Mouse (Mus musculus) frontal cortex, postnatal 25 days (tissue): ENCODE measurements around the gene Adcy6.

Source experiments
- DNase-seq, 2 experiments: peaks; one replicate each; pipeline ENCODE4 v3.0.0; 2022; ENCODE audit warnings: low spot score in 2 of 2

Gene Adcy6

DNA sequence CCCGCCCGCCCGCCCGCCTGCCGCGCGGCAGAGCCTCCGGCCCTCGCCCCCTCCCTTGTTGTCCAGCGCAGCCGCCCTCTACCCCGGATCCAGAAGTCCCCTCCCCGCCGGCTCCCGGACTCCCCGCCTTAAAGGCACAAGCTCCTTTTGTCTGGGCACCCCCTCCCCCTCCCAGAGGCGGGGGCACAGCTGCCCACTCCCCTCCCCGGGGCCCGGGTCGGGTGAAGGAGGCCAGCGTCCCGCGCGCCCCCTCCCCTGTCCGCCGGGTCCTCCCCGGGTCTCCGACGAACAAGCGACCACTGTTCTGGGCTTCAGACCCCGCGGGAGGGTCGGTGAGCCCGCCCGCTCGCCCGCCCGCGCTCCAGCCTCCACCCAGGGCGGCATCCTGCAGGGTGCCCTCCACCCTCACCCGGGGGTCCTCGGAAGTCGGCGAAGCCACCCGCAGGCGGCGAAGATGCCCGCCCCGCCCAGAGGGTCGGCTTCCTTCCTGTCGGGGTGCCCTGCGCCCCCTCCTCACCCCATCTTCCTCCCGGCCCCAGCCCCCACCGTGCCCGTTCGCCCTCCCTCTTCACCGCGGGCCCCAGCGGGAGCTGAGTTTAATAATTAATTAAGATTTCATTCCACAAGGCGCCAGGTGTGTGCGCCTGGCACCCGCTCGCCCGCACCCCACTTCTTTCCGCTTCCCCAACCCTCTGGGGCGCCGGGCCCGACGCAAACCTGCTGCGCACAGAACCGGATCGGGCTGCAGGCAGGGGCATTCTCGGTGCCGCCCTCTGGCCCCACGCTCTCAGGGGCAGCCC, at the start of gene Adcy6:
TSS of gene Adcy6 (minus strand) at position 746 of the 800 bp plus-strand sequence.
- DNase-seq, result peak; percentile 46 to 51

DNA sequence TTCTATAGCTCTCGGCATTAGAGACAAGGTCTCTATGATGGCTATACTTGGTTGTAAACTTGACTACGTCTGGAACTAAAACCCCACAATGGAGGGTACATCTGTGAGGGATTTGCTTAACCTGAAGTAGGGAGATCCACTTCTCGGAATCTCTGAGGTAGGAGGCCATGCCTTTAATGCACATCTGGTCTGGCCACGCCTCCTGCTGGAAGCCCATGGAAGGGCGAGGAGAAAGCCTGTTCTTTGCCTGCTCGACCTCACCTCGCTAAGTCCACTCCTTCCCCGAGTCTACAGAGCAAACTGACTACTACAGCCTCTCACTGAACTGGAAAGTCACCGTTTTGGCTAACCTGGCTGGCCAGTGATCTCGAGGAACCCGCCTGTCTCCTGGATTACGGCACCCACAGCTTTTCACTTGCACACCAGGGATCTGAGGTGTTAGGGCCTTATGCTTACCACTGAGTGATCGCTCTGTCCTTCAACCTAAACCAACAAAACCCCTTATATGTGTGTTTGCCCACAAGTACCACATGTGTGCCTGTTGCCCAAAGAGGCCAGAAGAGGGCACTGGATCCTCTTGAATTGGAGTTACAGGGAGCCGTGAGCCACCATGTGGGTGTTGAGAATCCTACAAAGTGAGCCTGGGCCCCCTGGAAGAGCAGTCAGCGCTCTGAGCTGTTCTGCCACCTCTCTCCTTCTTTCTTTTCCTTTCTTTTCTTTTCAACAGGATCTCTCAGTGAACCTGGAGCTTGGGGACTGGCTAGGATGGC, 47.3 kb upstream of the Adcy6 start:
- no peak for DNase-seq

DNA sequence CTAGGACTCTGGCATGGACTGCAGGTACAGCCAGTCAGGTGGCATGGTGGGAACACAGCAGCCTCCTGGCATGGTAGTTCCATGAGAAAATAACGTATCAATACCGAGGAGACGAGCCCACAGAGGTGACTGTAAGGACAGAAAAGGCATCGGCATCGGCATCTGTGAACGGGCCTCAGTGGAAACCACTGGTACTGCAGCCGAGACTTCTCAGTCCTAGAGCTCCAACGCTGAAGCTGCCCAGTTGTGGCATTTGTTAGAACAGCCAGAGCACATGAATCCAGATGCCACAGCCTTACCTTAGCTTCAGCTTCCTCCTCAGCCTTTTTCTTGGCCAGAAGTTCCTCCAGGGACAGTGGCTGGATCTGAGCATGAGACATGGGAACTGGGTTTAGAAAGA, 42.3 kb upstream of the Adcy6 start:
- DNase-seq, result no peak

DNA sequence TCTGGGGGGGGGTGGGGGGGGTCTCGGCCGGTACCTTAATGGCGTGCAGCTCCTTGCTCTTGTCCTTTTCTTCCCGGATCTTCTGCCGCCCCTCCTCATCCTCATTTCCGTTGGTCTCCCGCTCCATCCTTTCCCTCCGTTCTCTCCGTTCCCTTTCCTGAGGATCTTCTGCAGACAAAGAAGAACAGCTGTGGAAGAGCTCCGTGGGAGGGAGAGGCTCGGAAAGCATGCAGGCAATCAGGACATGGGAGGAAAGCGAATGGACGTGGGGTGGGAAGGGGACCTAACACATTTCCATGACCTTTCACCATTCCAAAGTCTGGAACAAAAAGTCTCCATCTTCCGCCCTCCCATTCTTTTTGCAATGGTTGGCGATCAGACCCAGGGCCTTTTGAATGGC, 41.6 kb upstream of the Adcy6 start:
- no peak for DNase-seq

DNA sequence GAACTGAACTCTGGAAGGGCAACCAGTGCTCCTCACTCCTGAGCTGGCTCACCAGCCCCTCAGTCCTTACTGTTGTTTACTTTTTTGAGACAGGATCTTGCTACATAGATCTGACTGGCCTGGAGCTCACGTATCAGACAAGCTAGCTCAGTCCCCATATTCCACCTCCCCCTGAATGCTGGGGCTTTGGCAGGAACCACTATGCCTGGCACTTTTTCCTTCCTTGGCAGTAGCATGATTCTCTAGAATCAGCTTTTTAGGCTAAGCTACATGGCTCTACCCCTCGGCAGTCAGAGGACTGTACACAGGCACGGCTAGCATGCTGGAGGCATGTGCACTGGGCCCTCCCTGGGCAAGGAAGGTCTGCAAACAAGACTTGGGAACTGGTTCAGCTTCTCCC, 38.2 kb upstream of the Adcy6 start:
- no peak for DNase-seq

DNA sequence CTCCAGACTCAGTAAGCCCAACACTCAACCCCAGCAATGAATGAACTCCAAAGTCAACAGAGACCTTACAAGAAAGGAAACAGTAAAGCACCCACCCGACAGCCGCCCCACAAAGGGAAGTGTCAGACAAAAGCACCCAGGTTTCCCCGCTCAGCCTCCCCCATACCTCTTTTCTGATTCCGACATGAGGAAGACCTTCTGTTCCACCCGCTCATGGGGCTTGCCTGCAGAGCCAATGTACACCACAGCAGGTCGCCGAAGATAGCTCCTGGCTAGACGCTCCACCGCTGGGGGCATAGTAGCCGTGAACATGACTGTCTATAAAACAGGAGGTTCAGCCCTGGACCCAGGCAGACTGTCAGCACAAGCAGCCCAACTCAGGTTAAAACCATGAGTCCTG, 37.4 kb upstream of the Adcy6 start:
- DNase-seq, result no peak

DNA sequence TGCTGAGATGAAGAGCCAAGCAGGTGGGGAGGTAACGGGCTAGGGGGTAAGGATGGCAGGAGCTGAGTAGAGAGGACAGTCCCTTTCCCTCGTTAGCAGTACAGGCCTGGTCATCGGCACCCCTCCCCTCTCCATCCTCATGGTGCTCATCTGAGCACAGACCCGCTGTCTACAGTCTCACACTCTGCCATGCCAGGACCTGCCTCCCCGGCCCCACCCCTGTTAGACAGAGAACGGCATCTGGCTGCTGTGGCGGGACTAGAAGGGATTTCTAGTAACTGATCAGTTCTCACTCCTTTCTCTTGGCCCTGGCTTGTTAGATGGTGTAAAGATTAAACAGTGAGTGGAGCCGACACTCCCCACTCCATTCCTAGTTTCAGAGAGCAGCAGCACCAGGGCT, 36.9 kb upstream of the Adcy6 start:
- no peak for DNase-seq

DNA sequence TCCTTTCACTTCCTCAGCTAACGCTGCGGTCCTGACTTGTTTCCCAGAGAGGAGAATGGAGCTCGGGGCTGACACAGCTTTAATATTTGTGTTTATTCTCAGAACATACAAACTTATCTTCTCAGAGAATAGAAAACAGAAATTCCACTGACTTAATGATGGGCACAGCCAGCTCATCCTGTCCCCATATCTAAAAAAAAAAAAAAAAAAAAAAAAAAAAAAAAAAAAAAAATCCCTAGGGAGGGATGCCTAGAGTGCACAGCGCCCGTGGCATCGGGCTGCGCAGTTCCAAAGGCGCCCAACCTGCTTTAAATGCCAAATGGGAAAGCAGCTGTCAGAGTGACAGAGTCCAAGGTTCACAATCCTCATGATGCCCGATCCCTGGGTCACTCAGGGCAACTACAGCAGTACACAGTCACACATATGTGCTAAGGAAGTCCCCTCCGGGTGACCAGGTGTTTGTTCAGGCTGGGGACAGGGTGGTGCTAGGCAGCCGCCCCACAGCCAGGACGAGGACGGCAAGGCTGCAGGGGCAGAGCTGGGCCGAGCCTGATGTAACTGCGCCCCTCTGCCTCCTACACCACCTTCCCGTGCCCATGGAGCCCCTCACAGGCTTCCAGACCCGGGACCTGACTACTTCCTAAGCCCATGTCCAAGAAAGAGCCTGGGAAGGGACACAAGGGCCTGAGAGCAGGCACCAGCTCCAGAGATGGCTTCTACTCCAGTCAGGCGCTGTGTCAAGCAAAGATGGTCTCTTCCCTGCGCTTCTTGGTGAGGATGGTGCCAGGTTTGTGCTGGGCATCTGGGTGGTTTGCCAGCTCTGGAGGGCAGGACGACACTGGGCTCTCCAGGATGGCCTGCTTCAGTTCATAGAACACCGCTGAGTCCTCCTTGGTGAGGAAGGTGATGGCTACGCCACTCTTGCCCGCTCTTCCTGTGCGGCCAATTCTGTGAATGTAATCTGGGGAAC, 35.5 kb upstream of the Adcy6 start:
- DNase-seq, result no peak

DNA sequence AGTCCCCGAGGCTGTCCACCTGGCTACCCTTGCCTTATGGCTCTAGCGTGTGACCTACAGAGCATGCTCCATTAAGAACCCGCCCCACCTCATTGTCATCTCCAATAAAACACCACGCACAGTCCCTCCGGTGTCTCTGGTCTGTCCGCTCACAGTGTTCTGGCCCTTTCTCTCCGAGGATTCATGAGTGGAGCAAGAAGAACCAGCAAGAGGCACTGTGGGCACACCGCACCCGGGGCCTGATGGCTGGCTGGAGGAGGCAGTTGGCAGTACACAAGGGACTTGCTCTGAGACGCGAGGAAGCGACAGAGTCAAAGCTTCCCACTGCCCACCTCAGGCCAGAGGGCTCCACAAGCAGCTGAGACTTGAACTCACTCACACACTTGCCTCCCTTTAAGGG, 34.5 kb upstream of the Adcy6 start:
- no peak for DNase-seq

DNA sequence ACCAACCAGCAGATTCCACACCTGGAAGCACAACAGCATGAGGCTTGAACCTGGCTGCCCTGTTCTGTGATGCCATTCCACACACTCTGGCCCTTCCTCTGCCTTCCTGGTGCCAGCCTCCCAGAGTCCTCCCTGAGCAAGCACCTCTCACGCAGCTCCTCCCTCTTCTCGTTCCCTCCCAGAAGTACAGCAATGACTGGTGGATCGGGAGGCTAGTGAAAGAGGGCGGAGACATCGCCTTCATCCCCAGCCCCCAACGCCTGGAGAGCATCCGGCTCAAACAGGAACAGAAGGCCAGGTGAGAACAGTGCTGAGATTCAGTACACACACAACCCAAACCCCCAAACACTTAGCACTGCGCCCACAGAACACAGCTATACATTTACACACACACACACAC, 30.3 kb upstream of the Adcy6 start:
- no peak for DNase-seq

DNA sequence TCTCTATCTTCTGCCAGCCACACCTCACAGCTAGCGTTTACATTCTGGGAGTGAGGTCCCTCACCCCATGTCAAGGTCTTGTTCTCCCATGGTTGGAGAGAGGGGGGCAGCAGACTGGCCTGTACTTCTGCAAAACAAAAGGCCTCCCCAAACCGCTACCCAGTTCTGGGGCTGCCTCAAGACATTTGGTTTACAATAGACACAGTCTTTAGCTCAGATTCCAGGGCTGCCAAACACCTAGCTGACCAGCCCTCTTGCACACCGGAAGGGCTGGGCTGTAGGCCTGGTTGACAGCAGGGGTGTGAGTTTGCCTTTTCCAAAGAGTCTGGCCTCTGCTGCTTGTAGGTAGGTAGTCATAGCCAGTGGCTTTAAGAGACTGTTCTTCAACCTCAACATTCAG, 27.3 kb upstream of the Adcy6 start:
- no peak for DNase-seq

DNA sequence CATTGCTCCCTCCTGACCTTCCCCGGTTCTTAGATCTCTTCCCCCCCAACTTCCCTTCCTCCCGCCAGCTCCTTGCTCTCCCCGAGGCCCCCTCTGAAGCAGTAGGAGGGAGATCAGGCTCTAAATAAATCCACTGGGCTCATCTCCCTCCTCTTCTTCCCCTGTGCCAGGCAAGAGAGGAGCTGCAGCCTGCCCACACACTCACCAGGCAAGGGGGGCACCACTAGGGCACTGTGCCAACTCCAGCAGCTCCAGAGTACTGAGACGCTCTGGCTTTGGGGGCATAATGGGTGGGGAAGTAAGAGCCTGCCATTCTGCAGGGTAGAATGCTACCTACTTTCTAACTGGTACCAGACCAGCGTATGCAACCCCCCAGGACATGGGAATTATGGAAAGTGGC, 26.6 kb upstream of the Adcy6 start:
- no peak for DNase-seq

DNA sequence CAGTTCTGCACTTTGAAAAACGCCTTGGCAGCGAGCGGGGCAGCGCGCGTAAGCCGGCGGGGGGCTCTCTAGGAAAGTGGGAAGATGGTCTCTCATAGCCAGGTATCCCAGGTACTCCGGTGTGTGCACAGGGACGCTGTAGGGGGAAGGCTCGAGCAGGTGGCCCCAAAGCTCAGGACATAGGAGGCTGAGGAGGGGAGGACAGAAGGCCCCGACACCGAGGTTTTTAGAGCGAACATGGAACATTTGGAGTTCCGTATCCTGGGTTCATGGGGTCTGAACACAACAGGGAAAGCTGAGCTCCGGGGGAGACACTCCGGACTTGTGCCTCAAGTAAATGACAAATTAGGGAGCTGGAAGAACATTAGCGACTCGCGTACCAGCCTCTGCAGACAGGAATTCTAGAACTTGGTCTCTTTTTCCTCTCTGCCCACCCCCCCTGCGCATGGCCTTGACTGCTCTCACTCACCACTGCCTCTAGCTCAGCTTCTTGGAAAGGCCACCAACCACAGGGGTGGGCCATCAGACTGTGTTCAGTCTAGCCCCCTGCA, 25.5 kb upstream of the Adcy6 start:
- no peak for DNase-seq

DNA sequence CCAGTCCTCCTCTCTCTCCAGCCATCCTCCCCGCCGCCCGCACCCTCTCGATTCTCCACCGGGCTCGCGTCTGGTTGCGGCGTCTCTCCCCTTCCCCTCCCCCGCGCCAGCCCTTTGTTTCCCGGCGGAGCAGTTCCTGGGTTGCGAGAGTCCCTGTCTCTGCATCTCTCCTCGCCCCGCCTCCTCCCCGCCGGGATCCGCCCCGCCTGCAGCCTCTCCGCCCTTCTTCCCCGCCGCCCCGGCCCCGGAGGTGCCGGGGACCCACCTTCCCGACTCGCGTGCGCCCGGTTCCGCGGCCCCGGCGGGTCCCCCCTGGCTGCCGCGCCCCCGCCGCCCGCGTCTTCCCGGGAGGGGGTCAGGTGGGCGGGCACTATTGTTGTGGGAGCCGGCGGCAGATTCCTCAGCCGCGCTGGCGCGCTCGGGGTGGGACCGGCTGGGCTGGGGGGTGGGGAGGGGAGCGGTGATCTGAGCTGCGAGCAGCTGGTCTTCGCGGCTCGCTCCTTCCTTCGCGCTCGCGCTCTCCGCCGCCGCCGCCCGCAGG, 24.7 kb upstream of the Adcy6 start:
- DNase-seq, result peak; percentile 63 to 69

DNA sequence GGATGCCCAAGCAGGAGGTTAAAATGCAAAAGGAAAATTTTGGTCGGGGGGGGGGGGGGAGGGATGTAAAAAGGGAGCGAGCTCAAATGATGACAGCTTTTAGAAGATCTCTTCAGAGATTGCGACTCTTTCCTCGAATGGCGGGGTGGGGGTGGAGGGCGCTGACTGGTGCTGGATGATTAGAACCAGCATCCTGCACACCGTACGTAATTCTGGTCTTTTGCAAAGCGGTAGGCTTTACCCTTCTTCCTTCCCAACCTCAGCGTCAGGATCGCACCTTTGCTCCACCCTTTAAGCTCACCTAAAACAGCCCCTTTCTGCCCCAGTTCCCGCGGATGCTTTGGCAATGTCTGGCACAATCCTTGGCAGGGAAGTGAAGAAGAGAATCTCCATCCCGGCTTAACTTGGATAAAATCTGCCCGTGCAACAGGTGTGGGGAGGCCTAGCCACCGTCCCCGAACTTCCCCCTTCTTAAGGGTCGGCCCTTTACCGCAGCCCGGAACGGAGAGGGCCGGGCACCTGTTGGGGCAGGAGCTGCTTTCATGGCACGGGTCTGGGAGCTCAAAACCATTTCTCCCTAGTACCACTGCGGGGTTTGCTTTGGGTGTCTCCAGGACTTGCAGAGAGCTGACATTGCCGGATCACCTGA, 24.1 kb upstream of the Adcy6 start:
- DNase-seq, result no peak

DNA sequence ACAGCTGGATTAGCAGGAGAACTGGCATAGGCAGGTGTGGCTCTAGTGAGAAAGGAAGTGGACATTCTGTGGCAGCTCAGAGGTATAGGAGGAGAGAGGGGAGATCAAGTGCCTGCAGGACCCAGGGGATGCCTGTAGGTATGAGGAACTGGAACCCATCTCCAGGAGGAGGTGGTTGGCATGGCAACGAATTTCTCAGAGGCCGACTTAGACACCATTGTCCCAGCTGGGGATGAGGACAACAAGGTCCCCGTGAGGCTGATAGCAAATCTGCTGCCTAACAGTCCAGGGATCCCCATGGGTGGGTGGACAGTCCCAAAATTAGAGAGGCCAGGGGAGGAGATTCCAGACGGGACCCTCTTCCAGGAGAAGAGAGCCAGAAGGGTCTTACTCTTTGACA, 23.0 kb upstream of the Adcy6 start:
- DNase-seq, result no peak

DNA sequence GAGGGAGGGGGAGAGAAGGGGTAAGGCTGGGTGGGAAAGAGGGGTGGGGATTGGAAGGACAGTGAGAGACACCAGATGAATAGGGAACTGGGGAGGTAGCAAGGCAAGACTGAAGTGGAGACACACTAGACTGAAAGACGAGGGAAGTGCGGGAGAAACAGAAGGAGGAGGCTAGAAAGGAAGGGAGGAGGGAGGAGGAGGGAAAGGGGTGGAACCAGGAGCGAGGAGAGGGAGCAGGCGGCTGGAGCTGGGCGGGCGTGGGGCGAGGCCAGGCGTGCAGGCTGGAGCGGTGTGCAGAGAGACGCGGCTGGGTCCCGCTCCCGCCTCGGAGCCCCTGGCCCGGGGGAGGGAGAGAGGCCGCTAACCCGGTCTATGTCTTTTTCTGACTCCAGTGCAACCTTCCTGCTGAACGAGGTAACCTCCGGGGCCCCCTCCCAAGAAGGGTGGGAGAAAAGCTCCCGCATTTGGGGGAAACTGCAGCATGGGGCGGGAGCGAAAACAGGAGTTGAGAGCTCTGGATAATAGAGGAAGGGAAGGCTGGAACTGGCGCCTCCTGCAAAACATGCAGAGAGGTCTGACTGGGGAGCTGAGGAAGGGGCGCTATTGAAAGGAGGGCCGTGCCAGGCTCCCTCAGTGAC, 22.4 kb upstream of the Adcy6 start:
- no peak for DNase-seq

DNA sequence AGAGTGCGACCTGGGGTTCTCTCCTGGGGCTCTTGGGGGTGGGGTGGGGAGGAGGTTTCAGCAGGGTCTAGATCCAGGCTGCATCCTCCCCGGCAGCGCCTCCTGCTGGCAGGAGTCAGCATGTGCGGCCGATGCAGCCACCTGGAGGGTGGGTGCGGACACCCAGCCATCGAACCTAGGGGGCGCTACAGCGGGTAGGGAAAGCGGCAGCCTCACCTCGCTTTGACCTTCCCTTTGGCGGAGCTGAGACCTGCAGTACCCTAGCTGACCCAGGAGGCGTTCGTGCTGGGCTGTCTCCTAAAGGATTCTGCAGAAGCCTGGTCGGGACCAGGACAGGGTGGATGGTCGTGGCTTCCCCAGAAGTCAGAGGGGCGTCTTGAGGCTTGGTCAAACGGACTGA, 21.6 kb upstream of the Adcy6 start:
- no peak for DNase-seq

DNA sequence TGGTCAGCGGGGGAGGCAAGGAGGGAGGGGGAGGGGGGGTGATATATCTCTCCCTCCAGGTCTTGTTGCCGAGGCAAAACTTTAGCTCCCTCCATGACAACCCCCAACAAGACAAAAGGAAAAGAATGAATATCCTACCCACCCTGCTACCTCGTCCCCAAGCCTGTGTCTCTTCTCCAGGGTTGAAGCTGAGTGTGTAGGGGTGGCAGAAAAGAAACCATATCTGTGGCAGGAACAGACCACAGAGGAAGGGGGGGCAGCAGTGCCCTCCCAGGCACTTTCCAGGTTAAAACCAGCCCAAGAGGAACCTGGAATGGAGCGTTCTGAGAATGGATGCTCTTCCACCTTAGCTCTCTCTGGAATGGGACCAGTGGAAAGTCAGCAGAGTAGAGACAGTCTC, 20.7 kb upstream of the Adcy6 start, which contains the start of gene Cacnb3:
TSS of gene Cacnb3 (plus strand) at position 301 of the 400 bp plus-strand sequence.
- DNase-seq, result no peak

DNA sequence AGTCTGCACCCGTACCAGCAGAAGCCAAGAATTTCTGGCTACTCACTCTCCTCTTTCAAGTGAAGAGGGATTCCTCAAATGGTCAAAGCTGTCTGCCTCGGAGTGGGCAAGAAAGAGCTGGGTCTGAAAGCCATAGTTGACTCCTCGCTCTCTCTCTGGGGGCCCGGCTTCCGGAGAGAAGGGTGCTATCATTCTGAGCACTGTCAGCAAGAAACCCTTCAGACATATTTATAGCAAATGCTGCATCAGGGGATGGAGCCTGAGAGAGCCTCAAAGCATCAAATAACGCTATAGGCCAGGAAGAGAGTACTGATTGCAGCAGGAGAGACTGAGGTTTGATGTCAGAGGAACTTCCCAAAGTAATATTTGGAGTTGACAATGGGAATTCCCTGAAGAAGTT, 19.6 kb upstream of the Adcy6 start:
- DNase-seq, result no peak
